14 mouse cellular contexts compared by ENCODE assay signal in genomic region chr8:91405099-91405498, GRCm38 (mm10).
"Had no signal": no experiment of that assay in that cellular context is flagged by ENCODE, and none has a peak within 500 bp of the region (broad histone marks: within the 10 kb centered on the region; RNA-seq: fewer than 3 reads in every experiment).

No protein-coding gene starts in this region.

- H3K4me3 ChIP-seq: kidney, embryonic 15.5 days; left cerebral cortex, adult 2 months; liver, embryonic 13.5 days; lung, embryonic 15.5 days had no signal

- H3K9me3 ChIP-seq: kidney, embryonic 15.5 days; liver, embryonic 13.5 days; lung, embryonic 15.5 days had no signal

- DNase-seq: kidney, adult 18-20 months; kidney, postnatal 10 days; kidney, postnatal 36 days; layer of hippocampus, postnatal 36 days; liver, embryonic 13.5 days; lung, postnatal 14 days; lung, postnatal 4 days; midbrain, embryonic 14.5 days; thymus, adult 18-20 months; thymus, postnatal 36 days had no signal

- H3K9ac ChIP-seq: kidney, embryonic 15.5 days; liver, embryonic 13.5 days; lung, embryonic 15.5 days had no signal

- H3K4me2 ChIP-seq: kidney, embryonic 15.5 days; liver, embryonic 13.5 days; lung, embryonic 15.5 days; midbrain, embryonic 11.5 days had no signal

- H3K4me1 ChIP-seq: lung, embryonic 15.5 days had no signal

- H3K27me3 ChIP-seq: kidney, embryonic 15.5 days; liver, embryonic 13.5 days; lung, embryonic 15.5 days had no signal

- H3K27ac ChIP-seq: kidney, embryonic 15.5 days; left cerebral cortex, adult 2 months; lung, embryonic 15.5 days had no signal
